Mouse (Mus musculus): ENCODE measurements around the gene Oas1h. TPM values are rescaled to one million over a fixed set of nuclear protein-coding genes. Genes with fewer than 3 reads are reported as not detected.
"Not testable (repeated sequence)": the region's sequence is repeated elsewhere in the genome, so short reads cannot be mapped to it uniquely, and the experiment has no call there.

The Oas1h gene
- polyA plus RNA-seq, 1 experiment: not detected

- Histone ChIP-seq H3K79me2 (ENCODE audit: control insufficient read depth, insufficient read depth) (no peaks in the 10 kb centered on the region), H3ac (ENCODE audit: control insufficient read depth, insufficient read length) (no peak overlapping the region), H3K27me3 (ENCODE audit: control insufficient read depth, insufficient read depth, insufficient read length) (no peaks in the 10 kb centered on the region), H3K36me3 (ENCODE audit: control insufficient read depth, insufficient read depth) (no peaks in the 10 kb centered on the region), H3K4me3 (no peak overlapping the region), H3K4me2 (ENCODE audit: low read depth) (no peak overlapping the region)
- TF ChIP-seq MYOG (IDR thresholded peaks at IDR 0.05; ENCODE audit: control insufficient read depth in 1 of 3, insufficient read depth in 1 of 3, insufficient read length in 2 of 3, low read depth in 2 of 3) (no peak), USF1 (IDR thresholded peaks at IDR 0.05; ENCODE audit: low read depth) (no peak), REST (IDR thresholded peaks at IDR 0.05; ENCODE audit: insufficient read depth, insufficient read length) (no peak), TCF12 (IDR thresholded peaks at IDR 0.05; ENCODE audit: insufficient read depth, poor library complexity, severe bottlenecking) (no peak), MAX (IDR thresholded peaks at IDR 0.05; ENCODE audit: low read depth) (no peak), SRF (IDR thresholded peaks at IDR 0.05; ENCODE audit: control insufficient read depth, insufficient read length, low read depth) (no peak), POLR2A (IDR thresholded peaks at IDR 0.05; ENCODE audit: insufficient read length, low read depth) (no peak), CEBPB (IDR thresholded peaks at IDR 0.05; ENCODE audit: insufficient read depth, poor library complexity, severe bottlenecking) (no peak), E2F4 (IDR thresholded peaks at IDR 0.05; ENCODE audit: insufficient read depth) (no peak), MYOD1 (IDR thresholded peaks at IDR 0.05; ENCODE audit: control insufficient read depth in 1 of 3, insufficient read length in 2 of 3, low read depth in 2 of 3) (no peak), POLR2AphosphoS2 (IDR thresholded peaks at IDR 0.05; ENCODE audit: insufficient read length, low read depth) (no peak), TCF3 (IDR thresholded peaks at IDR 0.05; ENCODE audit: insufficient read length, low read depth) (no peak)
Observed at GRCm38 (mm10) chr5:120898726-120899125, 37.5 kb downstream of the Oas1h start.

DNA sequence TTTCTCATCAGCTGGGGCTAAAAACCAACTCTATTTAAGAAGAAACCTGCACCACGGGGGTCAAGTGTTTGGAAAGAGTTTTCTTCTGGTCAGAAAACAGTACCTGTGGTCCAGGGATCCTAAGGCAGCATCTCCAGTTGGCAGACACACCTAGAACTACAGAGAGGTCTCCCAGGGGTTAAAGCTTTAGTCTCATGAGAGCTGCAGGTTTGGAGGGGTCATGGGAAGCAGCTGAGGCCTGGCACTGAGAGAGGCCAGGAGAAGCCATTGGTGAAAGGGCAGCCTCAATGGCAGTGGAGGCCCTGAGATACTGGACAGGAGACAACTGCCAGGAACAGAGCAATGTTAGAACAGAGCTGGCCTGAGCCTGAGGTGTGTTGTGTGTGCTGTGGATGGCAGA is 39.4 kb downstream of the Oas1h start:
- TF ChIP-seq POLR2AphosphoS2 (IDR thresholded peaks at IDR 0.05; ENCODE audit: insufficient read length, low read depth) (no peak), MYOG (IDR thresholded peaks at IDR 0.05; ENCODE audit: control insufficient read depth in 1 of 3, insufficient read depth in 1 of 3, insufficient read length in 2 of 3, low read depth in 2 of 3) (no peak), MAX (IDR thresholded peaks at IDR 0.05; ENCODE audit: low read depth) (no peak), CEBPB (IDR thresholded peaks at IDR 0.05; ENCODE audit: insufficient read depth, poor library complexity, severe bottlenecking) (no peak), POLR2A (IDR thresholded peaks at IDR 0.05; ENCODE audit: insufficient read length, low read depth) (no peak), SRF (IDR thresholded peaks at IDR 0.05; ENCODE audit: control insufficient read depth, insufficient read length, low read depth) (no peak), MYOD1 (IDR thresholded peaks at IDR 0.05; ENCODE audit: control insufficient read depth in 1 of 3, insufficient read length in 2 of 3, low read depth in 2 of 3) (no peak), TCF12 (IDR thresholded peaks at IDR 0.05; ENCODE audit: insufficient read depth, poor library complexity, severe bottlenecking) (no peak), TCF3 (IDR thresholded peaks at IDR 0.05; ENCODE audit: insufficient read length, low read depth) (no peak)
- no peaks in the 10 kb centered on the region for H3K36me3 ChIP-seq (ENCODE audit: control insufficient read depth, insufficient read depth)

GRCm38 (mm10) chr5:120902056-120902455 is 40.8 kb downstream of the Oas1h start:
- H3K36me3 ChIP-seq (ENCODE audit: control insufficient read depth, insufficient read depth): no peaks in the 10 kb centered on the region

More for the DNA sequence above, 39.4 kb downstream of the Oas1h start:
- Histone ChIP-seq H3ac (ENCODE audit: control insufficient read depth, insufficient read length) (no peak overlapping the region), H3K79me2 (ENCODE audit: control insufficient read depth, insufficient read depth) (no peaks in the 10 kb centered on the region), H3K4me2 (ENCODE audit: low read depth) (no peak overlapping the region), H3K4me3 (no peak overlapping the region), H3K27me3 (ENCODE audit: control insufficient read depth, insufficient read depth, insufficient read length) (no peaks in the 10 kb centered on the region)

DNA sequence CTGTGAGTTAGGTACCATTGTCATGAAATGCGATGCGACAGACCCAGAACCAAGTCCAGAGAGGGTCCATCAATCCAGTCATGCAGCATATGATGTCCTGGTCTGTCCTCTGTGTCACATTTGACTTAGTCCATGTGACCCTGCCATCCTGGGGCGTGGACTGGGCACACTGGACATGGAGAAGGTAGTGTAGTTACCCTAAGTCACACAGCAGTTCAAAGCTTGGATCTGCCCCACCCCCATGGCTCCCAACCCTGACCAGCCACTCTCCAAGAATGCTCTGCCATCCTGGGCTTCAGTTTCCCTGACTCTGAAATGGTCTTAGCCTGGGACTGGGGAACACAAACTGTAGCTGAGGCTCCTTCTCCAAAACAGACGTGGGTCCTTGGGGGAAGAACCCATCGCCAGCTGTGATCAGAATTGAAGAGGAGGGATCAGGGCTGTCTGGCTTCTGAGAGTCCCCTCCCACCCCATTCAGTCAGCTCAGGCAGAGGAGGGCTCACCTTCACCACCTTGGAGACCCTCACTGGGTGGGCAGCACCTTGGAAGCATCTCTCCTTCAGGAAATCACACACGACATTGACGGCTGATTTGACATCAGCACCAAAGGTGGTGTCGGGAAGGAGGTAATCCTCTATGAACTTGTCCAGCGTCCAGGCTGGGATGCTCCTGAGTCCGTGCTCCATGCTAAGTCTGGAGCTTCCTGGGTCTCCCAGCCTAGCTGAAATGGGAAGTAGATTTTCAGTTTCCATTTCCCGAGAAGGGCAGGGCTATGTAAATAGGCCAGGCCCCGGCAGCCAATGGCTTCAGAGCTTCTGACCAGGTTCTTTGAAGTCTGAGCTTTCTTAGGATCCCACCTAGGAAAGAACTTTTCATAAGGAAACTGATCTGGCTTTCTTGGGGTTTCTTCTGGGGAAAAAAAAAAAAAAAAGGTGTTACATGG is 45.8 kb downstream of the Oas1h start, which contains the start of gene Oas1a:
Oas1a (minus strand) TSS at position 731 of the 943 bp plus-strand sequence.
- not testable (repeated sequence) for H3K79me2 ChIP-seq (ENCODE audit: control insufficient read depth, insufficient read depth); H3K4me3 ChIP-seq; H3ac ChIP-seq (ENCODE audit: control insufficient read depth, insufficient read length); H3K27me3 ChIP-seq (ENCODE audit: control insufficient read depth, insufficient read depth, insufficient read length); H3K4me2 ChIP-seq (ENCODE audit: low read depth); H3K36me3 ChIP-seq (ENCODE audit: control insufficient read depth, insufficient read depth)

More at GRCm38 (mm10) chr5:120902056-120902455, 40.8 kb downstream of the Oas1h start:
- no peaks in the 10 kb centered on the region for H3K27me3 ChIP-seq (ENCODE audit: control insufficient read depth, insufficient read depth, insufficient read length)
- no peaks in the 10 kb centered on the region for H3K79me2 ChIP-seq (ENCODE audit: control insufficient read depth, insufficient read depth)
- TF ChIP-seq MYOD1 (IDR thresholded peaks at IDR 0.05; ENCODE audit: control insufficient read depth in 1 of 3, insufficient read length in 2 of 3, low read depth in 2 of 3) (no peak), POLR2A (IDR thresholded peaks at IDR 0.05; ENCODE audit: insufficient read length, low read depth) (no peak), TCF12 (IDR thresholded peaks at IDR 0.05; ENCODE audit: insufficient read depth, poor library complexity, severe bottlenecking) (no peak), SRF (IDR thresholded peaks at IDR 0.05; ENCODE audit: control insufficient read depth, insufficient read length, low read depth) (no peak), REST (IDR thresholded peaks at IDR 0.05; ENCODE audit: insufficient read depth, insufficient read length) (no peak), MYOG (IDR thresholded peaks at IDR 0.05; ENCODE audit: control insufficient read depth in 1 of 3, insufficient read depth in 1 of 3, insufficient read length in 2 of 3, low read depth in 2 of 3) (no peak), CEBPB (IDR thresholded peaks at IDR 0.05; ENCODE audit: insufficient read depth, poor library complexity, severe bottlenecking) (no peak), MAX (IDR thresholded peaks at IDR 0.05; ENCODE audit: low read depth) (no peak), TCF3 (IDR thresholded peaks at IDR 0.05; ENCODE audit: insufficient read length, low read depth) (no peak), POLR2AphosphoS2 (IDR thresholded peaks at IDR 0.05; ENCODE audit: insufficient read length, low read depth) (no peak), E2F4 (IDR thresholded peaks at IDR 0.05; ENCODE audit: insufficient read depth) (no peak), USF1 (IDR thresholded peaks at IDR 0.05; ENCODE audit: low read depth) (no peak)
- H3ac ChIP-seq (ENCODE audit: control insufficient read depth, insufficient read length): no peak overlapping the region
- H3K4me2 ChIP-seq (ENCODE audit: low read depth): no peak overlapping the region
- H3K4me3 ChIP-seq: no peak overlapping the region
